Mouse (Mus musculus) layer of hippocampus, adult 9-10 months (tissue): Measurements from ENCODE around the gene Col4a1.

Source experiments
- DNase-seq: peaks from one replicate; pipeline ENCODE4 v3.0.0; 2022; ENCODE audit warnings: low spot score

Gene Col4a1

DNA sequence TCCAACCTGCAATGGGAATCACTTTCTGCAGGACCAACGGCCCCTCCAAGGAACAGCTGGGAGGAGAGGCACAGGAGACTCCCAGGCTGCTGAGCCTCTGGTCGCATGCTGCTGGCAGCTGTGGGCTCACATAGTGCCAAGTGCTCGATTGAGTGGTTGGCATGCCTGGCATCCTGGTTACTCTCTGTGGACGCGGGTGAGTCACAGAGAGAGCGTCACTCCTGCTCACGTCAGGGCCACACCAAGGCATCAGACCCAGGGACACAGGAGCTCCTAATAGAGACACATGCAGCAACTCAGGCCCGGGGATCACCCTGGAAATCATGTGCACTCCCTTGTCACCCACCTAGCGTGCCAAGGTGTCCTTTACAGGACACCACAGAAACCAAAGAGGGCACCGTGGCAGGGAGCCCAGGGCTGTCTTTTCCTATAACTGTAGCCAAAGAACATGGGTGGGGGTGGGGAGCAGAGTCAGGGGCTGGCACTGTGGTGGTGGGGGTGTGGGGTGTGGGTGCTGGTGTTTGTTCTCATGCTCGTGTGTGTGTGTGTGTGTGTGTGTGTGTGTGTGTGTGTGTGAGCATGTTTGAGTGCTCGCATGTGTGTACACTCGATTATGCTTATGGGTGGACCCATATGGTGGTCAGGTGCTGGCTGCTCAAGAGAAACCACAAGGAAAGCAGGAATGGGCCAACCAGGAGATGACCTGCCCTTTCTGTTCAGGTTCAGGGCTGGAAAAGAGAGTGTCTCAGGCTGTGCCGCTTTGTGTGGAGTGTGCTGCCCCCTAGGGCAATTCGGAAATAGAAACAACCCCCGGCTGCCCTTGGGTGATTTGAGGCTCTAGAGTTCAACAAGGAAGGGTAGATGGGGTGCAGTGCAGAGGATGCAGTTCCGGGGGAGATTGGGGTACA lies 139.1 kb downstream of the Col4a1 start:
- no peak for DNase-seq

DNA sequence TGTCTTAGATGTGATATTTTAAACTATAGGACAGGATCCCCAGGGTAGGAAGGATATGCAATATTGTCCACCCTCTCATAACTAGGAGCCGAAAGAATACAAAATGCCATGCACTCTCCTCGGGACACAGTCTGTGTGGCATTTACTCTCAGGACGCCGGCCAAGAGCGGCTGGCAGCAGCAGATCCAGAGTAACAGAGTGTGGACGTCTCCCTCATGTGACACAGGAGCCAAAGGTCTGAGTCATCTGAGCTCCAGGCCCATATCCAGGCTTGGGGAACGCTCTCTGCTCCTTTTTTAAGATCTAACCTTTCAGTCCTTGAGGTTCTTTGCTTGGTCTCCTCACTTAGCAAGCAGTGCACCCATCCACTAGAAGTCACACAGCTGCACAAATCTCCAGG lies 141.1 kb downstream of the Col4a1 start:
- no peak for DNase-seq

DNA sequence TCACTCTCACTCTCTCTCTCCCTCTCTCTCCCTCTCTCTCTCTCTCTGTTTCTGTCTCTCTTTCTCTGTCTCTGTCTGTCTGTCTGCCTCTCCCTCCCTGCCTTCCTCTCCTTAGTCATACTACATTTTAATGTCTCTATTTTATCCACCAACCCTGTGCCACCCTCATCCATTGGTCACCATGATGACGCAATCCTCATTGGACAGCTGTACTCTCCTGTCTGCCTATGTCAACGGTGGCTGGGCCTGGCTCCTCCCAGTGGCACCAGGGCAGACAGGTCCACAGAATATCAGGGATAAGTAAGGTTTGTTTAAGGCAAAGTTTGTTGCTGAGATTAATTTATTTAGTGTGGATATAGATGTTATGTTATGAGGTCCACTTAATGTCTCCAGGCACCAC lies 143.2 kb downstream of the Col4a1 start:
- no peak for DNase-seq

DNA sequence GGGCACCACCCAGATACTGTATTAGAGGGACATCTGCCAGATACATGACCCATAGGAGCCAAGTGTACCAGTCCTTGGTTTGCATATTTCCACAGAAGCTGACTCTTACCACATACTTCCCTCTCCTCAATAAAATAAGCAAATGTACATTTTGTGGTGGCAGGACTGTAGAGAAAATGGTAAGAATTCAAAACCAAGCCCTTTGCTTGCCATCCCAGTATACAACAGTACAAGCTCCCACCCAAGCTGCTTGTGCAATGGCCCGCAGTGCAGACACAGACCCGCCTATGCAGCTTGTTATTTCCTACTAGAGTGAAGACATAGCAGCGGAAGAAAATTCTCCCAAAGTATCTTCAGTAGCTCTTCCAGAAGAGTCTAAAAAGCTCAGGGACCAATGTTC lies 143.8 kb downstream of the Col4a1 start:
- no peak for DNase-seq

DNA sequence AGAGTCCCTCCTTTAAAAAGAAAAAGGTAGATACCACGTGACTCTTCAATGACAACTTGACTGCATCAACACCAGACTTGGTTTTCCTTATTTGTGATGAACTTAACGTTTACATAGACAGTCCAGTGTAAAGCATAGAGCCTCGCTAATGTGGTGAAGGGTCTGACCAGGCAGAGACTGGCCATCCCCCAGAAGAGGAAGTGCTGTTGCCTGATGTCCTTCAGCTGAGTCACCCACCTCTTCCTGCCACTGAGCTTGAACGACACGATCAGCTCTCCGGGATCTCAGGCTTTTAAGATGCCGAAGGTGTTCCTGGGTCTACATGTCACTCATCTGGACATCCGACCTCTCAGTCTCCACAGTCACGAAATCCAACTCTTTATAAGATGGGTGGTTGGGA lies 144.7 kb downstream of the Col4a1 start:
- DNase-seq: no peak

DNA sequence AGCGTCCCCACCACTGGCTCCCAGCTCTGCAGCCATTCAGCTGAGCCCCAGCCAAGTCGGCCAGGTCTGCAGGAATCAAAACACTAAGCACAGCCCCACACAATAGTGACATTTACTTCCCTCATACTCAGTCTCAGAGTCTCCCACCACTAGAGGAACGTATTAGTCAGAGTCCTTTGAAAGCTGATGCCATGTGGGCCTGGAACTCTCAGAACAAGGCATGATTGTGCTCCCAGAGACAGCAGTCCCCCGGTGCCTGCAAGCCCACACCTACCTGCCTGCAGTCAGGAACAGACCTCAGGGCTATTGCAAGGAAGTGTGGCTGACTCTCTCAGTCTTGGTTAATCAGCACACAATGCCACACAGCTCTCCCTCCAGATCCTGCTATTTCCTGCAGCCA lies 147.0 kb downstream of the Col4a1 start:
- no peak for DNase-seq

DNA sequence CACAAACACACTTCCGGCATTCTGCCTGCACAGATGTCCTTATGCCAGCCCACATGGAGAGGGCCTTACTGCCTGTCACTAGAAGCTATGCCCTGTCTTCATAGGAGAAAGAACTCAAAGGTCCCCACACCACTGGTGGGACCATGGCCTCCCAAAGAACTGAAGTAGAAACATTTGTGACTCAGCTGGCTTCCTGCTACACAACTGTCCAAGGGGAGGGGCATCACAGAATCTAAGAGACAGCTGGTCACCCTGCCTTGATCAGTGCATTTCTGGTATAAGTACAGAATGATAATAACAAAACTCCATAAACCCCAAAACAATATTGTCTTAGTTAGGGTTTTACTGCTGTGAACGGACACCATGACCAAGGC lies 156.3 kb downstream of the Col4a1 start:
- no peak for DNase-seq

DNA sequence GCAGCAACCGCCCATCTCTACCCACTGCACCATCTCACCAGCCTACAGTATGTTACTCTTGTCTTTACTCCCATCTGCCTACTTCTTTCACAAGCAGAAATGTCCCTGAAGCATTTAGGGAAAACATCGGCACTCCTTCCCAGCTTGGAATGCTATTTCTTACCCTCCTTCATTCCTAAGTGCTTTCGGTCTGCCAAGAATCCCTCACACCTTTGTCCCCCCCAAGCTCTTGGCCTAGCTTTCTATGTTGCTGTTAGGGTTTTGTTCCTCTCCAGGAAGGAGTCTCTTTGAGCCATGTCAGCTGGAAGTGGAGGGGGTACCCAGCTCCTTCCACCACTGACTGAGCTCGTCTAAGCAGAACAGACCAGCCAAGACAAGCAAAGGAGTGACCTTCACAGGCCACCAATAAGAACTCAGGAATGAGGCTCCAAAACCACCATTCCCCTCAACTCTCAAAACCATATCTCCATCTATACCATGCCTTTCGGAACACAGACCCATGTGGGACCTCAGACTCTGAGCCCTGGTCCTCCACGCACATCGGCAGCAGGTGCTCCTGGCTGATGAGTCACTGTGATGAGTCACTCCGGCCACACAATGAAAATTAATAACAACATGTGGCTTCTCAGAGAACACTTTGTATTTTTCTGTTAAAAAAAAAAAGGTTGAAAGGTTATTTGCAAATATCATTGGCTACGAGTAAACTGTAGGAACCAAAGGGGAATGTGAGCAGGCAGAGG lies 156.9 kb downstream of the Col4a1 start:
- DNase-seq: no peak

DNA sequence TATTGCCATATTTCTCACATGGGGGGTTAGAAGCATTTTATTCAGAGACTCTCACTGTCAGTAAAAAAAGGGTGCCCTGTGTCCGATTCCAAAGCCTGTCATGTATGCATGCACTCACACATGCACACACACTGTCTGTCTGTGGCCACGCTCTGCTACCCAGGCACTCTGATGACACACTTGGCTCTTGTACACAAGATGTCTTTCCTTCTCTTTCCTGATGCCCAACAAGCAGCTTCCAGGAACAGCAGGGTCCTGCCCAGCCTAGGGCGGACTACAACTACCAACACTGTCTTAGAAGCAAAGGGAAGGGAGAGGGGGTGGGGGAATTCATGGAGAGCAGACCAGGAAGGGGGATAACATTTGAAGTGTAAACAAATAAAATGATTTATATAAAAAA lies 162.4 kb downstream of the Col4a1 start:
- no peak for DNase-seq

DNA sequence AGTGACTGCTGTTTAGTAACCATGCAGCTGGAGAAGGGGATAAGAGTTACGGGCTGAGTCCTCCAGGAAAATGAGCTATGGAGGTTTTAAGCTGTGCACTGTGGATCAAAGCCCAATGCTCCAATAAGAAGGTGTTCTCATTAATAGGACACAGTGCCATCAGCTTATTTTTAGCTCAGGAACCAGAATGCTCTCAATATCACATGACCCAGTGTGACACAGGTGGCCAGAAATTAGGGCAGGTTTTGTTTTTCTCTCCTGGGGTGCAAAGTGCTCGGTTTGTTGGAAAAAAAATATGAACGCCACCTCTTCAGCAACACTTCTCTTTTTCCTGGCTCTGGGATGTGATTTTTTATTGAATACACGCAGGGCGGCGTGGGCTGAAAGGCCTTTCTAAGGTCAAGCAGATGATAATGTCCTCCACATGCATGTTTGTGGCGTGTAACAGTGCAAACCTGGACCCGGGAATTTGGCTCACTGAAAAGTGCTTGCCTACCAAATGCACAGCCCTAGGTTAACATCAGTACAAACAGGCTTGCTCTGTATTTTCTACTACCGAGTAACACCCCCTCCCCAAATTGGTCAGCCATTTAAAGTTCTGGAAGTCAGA lies 163.3 kb downstream of the Col4a1 start:
- DNase-seq: no peak

DNA sequence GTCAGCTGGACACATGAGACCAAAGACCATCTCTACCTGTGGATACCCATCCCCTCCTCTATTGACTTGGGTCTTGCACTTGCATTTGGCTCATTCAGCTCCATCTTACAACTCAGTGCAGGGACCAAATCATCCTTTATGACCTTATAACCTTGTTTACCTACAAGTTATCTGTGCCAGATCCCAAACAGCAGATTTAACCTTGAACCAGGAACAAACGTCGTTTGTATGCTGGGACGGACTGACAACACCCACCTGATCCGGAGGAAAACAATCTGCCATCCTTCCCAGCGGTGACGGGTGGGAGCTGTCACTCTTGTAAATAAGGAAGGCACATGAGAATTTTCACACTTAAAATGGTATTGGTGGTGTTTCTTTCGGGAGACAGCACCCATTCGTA lies 163.8 kb downstream of the Col4a1 start:
- no peak for DNase-seq
